Mouse (Mus musculus): Measurements from ENCODE around the gene Tomm22. TPM values are rescaled to one million over a fixed set of nuclear protein-coding genes. Genes with fewer than 3 reads are reported as not detected.

Tomm22 gene
- polyA plus RNA-seq, 1 experiment from 2014 or later, result 244 TPM

DNA sequence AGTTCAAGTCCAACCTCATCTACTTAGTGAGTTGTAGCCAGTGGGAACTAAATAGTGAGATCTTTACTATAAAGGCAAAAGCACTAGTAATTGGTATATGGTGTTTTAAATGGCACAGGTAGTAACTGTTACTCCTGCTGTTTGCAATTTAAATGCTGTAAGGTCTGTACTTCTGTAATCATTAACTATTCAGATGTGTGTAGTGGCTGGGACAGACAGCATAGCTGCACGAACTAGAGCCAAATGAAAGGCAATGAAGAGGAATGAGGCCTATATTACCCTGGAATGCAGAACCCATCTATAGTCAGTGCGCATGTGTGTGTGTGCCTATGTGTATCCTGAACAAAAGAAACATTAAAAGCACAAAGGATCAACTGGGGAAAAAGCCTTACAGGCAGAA is 7.3 kb downstream of the Tomm22 start:
- no peak overlapping the region for H3K27ac ChIP-seq (ENCODE audit: low read depth)
- H3K9me3 ChIP-seq (ENCODE audit: low read depth, low read length), result no peaks in the 10 kb centered on the region
- no peaks in the 10 kb centered on the region for H3K4me1 ChIP-seq (ENCODE audit: insufficient read depth)
- no peak overlapping the region for H3K4me3 ChIP-seq (ENCODE audit: low read depth, low read length)
- peaks cover 54% of the 10 kb centered on the region for H3K36me3 ChIP-seq (ENCODE audit: insufficient read depth)
- H3K9ac ChIP-seq, result no peak overlapping the region
- no peak overlapping the region for H3K4me2 ChIP-seq
- 78% methylated on average over 2 of the region's 2 CpGs for WGBS
- DNase-seq (no peak), ATAC-seq (ENCODE audit: insufficient read depth) (no peak)
- H3K27me3 ChIP-seq (ENCODE audit: insufficient read depth, low read length), result no peaks in the 10 kb centered on the region
- TF ChIP-seq CTCF (IDR thresholded peaks at IDR 0.05; ENCODE audit: low read depth), result no peak

DNA sequence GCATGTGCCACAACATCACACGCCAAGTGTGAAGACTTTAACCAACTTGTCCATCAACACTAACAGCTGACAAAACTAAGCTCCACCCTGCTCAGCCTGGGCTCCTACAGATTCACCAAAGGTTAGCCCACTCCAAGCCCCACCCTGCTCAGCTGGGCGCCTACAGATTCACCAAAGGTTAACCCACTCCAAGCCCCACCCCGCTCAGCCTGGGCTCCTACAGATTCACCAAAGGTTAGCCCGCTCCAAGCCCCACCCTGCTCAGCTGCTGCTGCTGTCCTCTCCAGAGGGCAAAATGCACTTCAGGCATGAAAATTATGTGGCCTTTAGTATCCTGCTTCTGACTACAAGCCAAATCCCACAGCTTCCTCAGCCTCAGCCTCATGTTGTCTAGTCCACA is 11.3 kb downstream of the Tomm22 start:
- ATAC-seq (ENCODE audit: insufficient read depth) (no peak), DNase-seq (no peak)
- no peak overlapping the region for H3K4me3 ChIP-seq (ENCODE audit: low read depth, low read length)
- peaks cover 17% of the 10 kb centered on the region for H3K4me1 ChIP-seq (ENCODE audit: insufficient read depth)
- H3K9ac ChIP-seq, result no peak overlapping the region
- H3K9me3 ChIP-seq (ENCODE audit: low read depth, low read length), result no peaks in the 10 kb centered on the region
- WGBS, result 80% methylated on average over 4 of the region's 4 CpGs
- TF ChIP-seq CTCF (IDR thresholded peaks at IDR 0.05; ENCODE audit: low read depth), result no peak
- no peak overlapping the region for H3K27ac ChIP-seq (ENCODE audit: low read depth)
- peaks cover 19% of the 10 kb centered on the region; the same call in 1 of the 2 replicates for H3K36me3 ChIP-seq (ENCODE audit: insufficient read depth)
- no peak overlapping the region for H3K4me2 ChIP-seq
- no peaks in the 10 kb centered on the region for H3K27me3 ChIP-seq (ENCODE audit: insufficient read depth, low read length)

GRCm38 (mm10) chr15:79683146-79683545 is 12.5 kb downstream of the Tomm22 start:
- DNase-seq (no peak), ATAC-seq (ENCODE audit: insufficient read depth) (no peak)
- peaks cover 13% of the 10 kb centered on the region; the same call in 1 of the 2 replicates for H3K36me3 ChIP-seq (ENCODE audit: insufficient read depth)
- 78% methylated on average over 6 of the region's 6 CpGs for WGBS
- TF ChIP-seq CTCF (IDR thresholded peaks at IDR 0.05; ENCODE audit: low read depth), result no peak
- H3K9me3 ChIP-seq (ENCODE audit: low read depth, low read length), result no peaks in the 10 kb centered on the region
- H3K27me3 ChIP-seq (ENCODE audit: insufficient read depth, low read length), result no peaks in the 10 kb centered on the region
- H3K4me2 ChIP-seq, result no peak overlapping the region
- no peak overlapping the region for H3K27ac ChIP-seq (ENCODE audit: low read depth)
- peaks cover 17% of the 10 kb centered on the region for H3K4me1 ChIP-seq (ENCODE audit: insufficient read depth)
- no peak overlapping the region for H3K4me3 ChIP-seq (ENCODE audit: low read depth, low read length)
- H3K9ac ChIP-seq, result no peak overlapping the region

- 63% methylated on average over 19 of the region's 19 CpGs for WGBS
- peak overlapping the region; percentile 91 for H3K9ac ChIP-seq
- H3K27ac ChIP-seq (ENCODE audit: low read depth), result no peak overlapping the region
- peak overlapping the region; percentile 80 for H3K4me2 ChIP-seq
- H3K4me1 ChIP-seq (ENCODE audit: insufficient read depth), result peaks cover 17% of the 10 kb centered on the region
- H3K27me3 ChIP-seq (ENCODE audit: insufficient read depth, low read length), result no peaks in the 10 kb centered on the region
- ATAC-seq (ENCODE audit: insufficient read depth) (no peak), DNase-seq (no peak)
- peak overlapping the region; percentile 86; the same call in 1 of the 2 replicates for H3K4me3 ChIP-seq (ENCODE audit: low read depth, low read length)
- no peaks in the 10 kb centered on the region for H3K9me3 ChIP-seq (ENCODE audit: low read depth, low read length)
- H3K36me3 ChIP-seq (ENCODE audit: insufficient read depth), result peaks cover 13% of the 10 kb centered on the region; the same call in 1 of the 2 replicates
- TF ChIP-seq CTCF (IDR thresholded peaks at IDR 0.05; ENCODE audit: low read depth), result no peak
Observed at GRCm38 (mm10) chr15:79683707-79684465, 13.2 kb downstream of the Tomm22 start.

- DNase-seq (no peak), ATAC-seq (ENCODE audit: insufficient read depth) (no peak)
- Histone ChIP-seq H3K9me3 (ENCODE audit: low read depth, low read length) (no peaks in the 10 kb centered on the region), H3K4me3 (ENCODE audit: low read depth, low read length) (peak overlapping the region; percentile 86), H3K4me1 (ENCODE audit: insufficient read depth) (peaks cover 18% of the 10 kb centered on the region), H3K4me2 (peak overlapping the region; percentile 80), H3K27ac (ENCODE audit: low read depth) (no peak overlapping the region), H3K27me3 (ENCODE audit: insufficient read depth, low read length) (no peaks in the 10 kb centered on the region), H3K36me3 (ENCODE audit: insufficient read depth) (peaks cover 9% of the 10 kb centered on the region; the same call in 1 of the 2 replicates), H3K9ac (peak overlapping the region; percentile 91)
- TF ChIP-seq CTCF (IDR thresholded peaks at IDR 0.05; ENCODE audit: low read depth), result no peak
- 82% methylated on average over 6 of the region's 6 CpGs for WGBS
Observed at GRCm38 (mm10) chr15:79684616-79685015, 14.0 kb downstream of the Tomm22 start.

- H3K9me3 ChIP-seq (ENCODE audit: low read depth, low read length), result no peaks in the 10 kb centered on the region
- TF ChIP-seq CTCF (IDR thresholded peaks at IDR 0.05; ENCODE audit: low read depth), result no peak
- peak overlapping the region; percentile 86 for H3K4me3 ChIP-seq (ENCODE audit: low read depth, low read length)
- H3K4me2 ChIP-seq, result peak overlapping the region; percentile 80
- 25% methylated on average over 6 of the region's 6 CpGs for WGBS
- ATAC-seq (ENCODE audit: insufficient read depth), result no peak
- DNase-seq, result no peak
- H3K4me1 ChIP-seq (ENCODE audit: insufficient read depth), result peaks cover 23% of the 10 kb centered on the region
- peak overlapping the region; percentile 91 for H3K9ac ChIP-seq
- peaks cover 7% of the 10 kb centered on the region; the same call in 1 of the 2 replicates for H3K36me3 ChIP-seq (ENCODE audit: insufficient read depth)
- H3K27me3 ChIP-seq (ENCODE audit: insufficient read depth, low read length), result no peaks in the 10 kb centered on the region
- H3K27ac ChIP-seq (ENCODE audit: low read depth), result no peak overlapping the region
Observed at GRCm38 (mm10) chr15:79685141-79685641, 14.5 kb downstream of the Tomm22 start.
